Mouse (Mus musculus) erythroblast, embryonic 14.5 days (primary cell): Measurements from ENCODE around the gene Rap1gap2. TPM values are rescaled to one million over a fixed set of nuclear protein-coding genes. Genes with fewer than 3 reads are reported as not detected.

Experiments used
- H3K27me3 ChIP-seq: 2 replicates; pipeline ENCODE4 v1.6.1; 2012; ENCODE audit warnings: inconsistent platforms; ENCODE audit not compliant: control insufficient read depth
- H3K36me3 ChIP-seq: 2 replicates; pipeline ENCODE4 v1.6.1; 2012; ENCODE audit warnings: mild to moderate bottlenecking, inconsistent platforms; ENCODE audit not compliant: control insufficient read depth
- H3K4me1 ChIP-seq: 2 replicates; pipeline ENCODE4 v1.6.1; 2012; ENCODE audit warnings: inconsistent platforms; ENCODE audit not compliant: control insufficient read depth
- H3K4me3 ChIP-seq: replicated peaks from 2 replicates; pipeline ENCODE3; 2012; ENCODE audit warnings: moderate library complexity, mild to moderate bottlenecking, inconsistent platforms
- H3K9me3 ChIP-seq: 2 replicates; pipeline ENCODE4 v1.6.1; 2012; ENCODE audit warnings: low read length, inconsistent platforms, mixed read lengths; ENCODE audit not compliant: control insufficient read depth
- GATA1 ChIP-seq: IDR thresholded peaks from 2 replicates; pipeline ENCODE4 v1.6.1; 2012; ENCODE audit warnings: low read length, inconsistent platforms, mixed read lengths
- TAL1 ChIP-seq: IDR thresholded peaks from 3 replicates; pipeline ENCODE4 v1.6.1; 2012; ENCODE audit warnings: low read length, inconsistent platforms, mixed read lengths
- polyA plus RNA-seq: library from polyadenylated mRNA; stranded (reverse); fragments of >175 nt; gene quantifications from 2 replicates; pipeline ENCODE4 v1.2.3, GENCODE M21; 2012

The Rap1gap2 gene
- polyA plus RNA-seq, 1 experiment, result 0.03 TPM

DNA sequence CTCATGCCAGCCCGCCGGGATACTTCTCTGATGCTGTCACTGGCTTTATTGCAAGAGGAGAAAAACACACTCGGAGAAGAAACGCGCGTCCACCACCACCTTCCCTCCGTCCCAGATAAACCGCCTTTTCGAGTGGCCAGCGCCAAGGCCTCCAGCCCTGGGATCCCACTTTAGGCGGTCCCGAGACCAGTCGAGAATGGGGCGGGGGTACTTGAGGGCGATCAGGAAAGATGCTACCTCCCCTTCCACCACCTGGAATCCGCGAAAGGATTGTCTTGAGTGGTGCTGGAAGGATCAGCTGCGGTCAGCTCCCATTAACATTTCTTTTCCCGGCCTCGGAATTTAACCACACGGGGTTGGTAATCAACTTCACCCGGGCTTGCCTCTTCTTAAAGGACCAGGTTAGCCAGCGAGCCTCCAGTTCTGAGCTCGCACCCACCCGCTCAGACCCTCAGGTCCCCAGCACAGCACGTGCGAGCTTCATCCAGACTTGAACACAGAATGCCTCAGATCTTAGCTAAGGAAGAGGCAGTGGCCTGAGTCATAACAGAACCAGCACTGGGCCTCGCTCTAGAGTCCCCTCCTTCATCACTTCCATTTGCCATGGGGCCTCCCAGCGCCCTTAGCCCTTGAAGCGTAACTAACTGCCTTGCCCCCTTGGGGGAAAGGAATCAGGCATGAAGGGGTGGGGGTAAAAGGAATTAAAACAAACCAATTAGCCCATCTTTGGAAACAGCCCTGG lies 87.3 kb downstream of the Rap1gap2 start:
- TF ChIP-seq GATA1, result no peak
- H3K9me3 ChIP-seq, result no peaks in the 10 kb centered on the region; the same call in 1 of the 2 replicates
- peaks cover 8% of the 10 kb centered on the region for H3K4me1 ChIP-seq
- peaks cover 74% of the 10 kb centered on the region for H3K27me3 ChIP-seq
- H3K36me3 ChIP-seq, result no peaks in the 10 kb centered on the region
- no peak overlapping the region for H3K4me3 ChIP-seq

GRCm38 (mm10) chr11:74522487-74523209 lies 88.1 kb downstream of the Rap1gap2 start:
- H3K27me3 ChIP-seq, result peaks cover 74% of the 10 kb centered on the region
- peaks cover 8% of the 10 kb centered on the region for H3K4me1 ChIP-seq
- no peaks in the 10 kb centered on the region for H3K36me3 ChIP-seq
- H3K9me3 ChIP-seq, result no peaks in the 10 kb centered on the region; the same call in 1 of the 2 replicates
- TF ChIP-seq GATA1 (no peak), TAL1 (no peak)
- peak overlapping the region; percentile 49 for H3K4me3 ChIP-seq

- peaks cover 73% of the 10 kb centered on the region for H3K27me3 ChIP-seq
Measured at GRCm38 (mm10) chr11:74521981-74522486, 88.7 kb downstream of the Rap1gap2 start.

GRCm38 (mm10) chr11:74520201-74520600 lies 90.5 kb downstream of the Rap1gap2 start:
- Histone ChIP-seq H3K36me3 (no peaks in the 10 kb centered on the region), H3K27me3 (peaks cover 60% of the 10 kb centered on the region), H3K4me1 (peaks cover 5% of the 10 kb centered on the region), H3K9me3 (no peaks in the 10 kb centered on the region; the same call in 1 of the 2 replicates), H3K4me3 (no peak overlapping the region)
- no peak; the same call in 2 of the 3 replicates for TF ChIP-seq TAL1
- no peak for TF ChIP-seq GATA1

More at GRCm38 (mm10) chr11:74521981-74522486, 88.7 kb downstream of the Rap1gap2 start:
- Histone ChIP-seq H3K36me3 (no peaks in the 10 kb centered on the region), H3K4me1 (peaks cover 8% of the 10 kb centered on the region), H3K4me3 (peak overlapping the region; percentile 49), H3K9me3 (no peaks in the 10 kb centered on the region; the same call in 1 of the 2 replicates)
- TF ChIP-seq TAL1 (no peak), GATA1 (no peak)

DNA sequence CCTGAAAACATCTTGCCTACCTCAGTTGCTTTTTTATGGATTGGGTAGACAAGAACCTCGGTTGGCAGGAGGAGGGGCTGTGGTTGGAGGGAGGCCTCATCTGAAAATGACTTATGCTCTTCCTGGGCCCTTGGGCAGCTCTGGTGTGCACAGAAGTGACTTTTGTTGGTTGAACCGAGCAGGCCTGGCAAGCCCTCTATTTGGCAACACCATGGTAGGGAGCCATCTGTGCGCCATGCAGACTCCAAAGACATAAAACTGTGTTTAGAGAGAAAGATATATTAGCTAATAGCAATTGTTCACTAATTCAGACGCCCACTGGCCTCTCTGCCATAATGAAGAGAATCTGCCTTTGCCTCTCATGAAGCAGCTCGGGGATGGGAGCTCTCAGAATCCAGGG lies 94.6 kb downstream of the Rap1gap2 start:
- H3K9me3 ChIP-seq, result no peaks in the 10 kb centered on the region
- no peak for TF ChIP-seq TAL1
- no peak for TF ChIP-seq GATA1
- H3K4me3 ChIP-seq, result no peak overlapping the region
- peaks cover 19% of the 10 kb centered on the region for H3K27me3 ChIP-seq
- H3K4me1 ChIP-seq, result no peaks in the 10 kb centered on the region
- H3K36me3 ChIP-seq, result no peaks in the 10 kb centered on the region

DNA sequence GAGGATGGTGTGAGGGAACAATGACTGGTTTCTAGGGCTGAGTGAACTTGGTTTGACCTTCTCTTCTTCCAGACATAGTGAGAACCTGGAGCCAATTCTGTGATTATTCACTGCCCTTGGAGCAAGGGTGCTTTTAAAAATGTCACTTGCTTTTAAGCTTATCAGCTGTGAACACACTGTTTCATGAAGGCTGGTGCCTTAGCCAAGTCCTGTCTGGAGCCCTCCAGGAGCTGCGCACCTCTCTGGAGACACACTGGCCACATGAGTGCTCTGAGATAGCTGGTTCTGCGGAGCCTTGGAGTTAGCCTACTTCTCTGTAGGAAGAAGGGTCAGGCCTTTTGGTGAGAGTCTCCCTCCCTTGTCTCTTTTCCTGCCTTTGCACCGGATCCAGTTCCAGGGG lies 95.7 kb downstream of the Rap1gap2 start:
- Histone ChIP-seq H3K4me1 (no peaks in the 10 kb centered on the region), H3K9me3 (no peaks in the 10 kb centered on the region), H3K27me3 (peaks cover 8% of the 10 kb centered on the region), H3K4me3 (no peak overlapping the region), H3K36me3 (no peaks in the 10 kb centered on the region)
- TF ChIP-seq TAL1 (no peak), GATA1 (no peak)

- no peaks in the 10 kb centered on the region for H3K9me3 ChIP-seq
- no peak overlapping the region for H3K4me3 ChIP-seq
- TF ChIP-seq GATA1 (no peak), TAL1 (no peak)
- no peaks in the 10 kb centered on the region for H3K27me3 ChIP-seq
- no peaks in the 10 kb centered on the region for H3K36me3 ChIP-seq
- no peaks in the 10 kb centered on the region for H3K4me1 ChIP-seq
Measured at GRCm38 (mm10) chr11:74512595-74512994, 98.1 kb downstream of the Rap1gap2 start.

- Histone ChIP-seq H3K4me3 (no peak overlapping the region), H3K4me1 (no peaks in the 10 kb centered on the region), H3K27me3 (no peaks in the 10 kb centered on the region), H3K9me3 (no peaks in the 10 kb centered on the region), H3K36me3 (no peaks in the 10 kb centered on the region)
- no peak for TF ChIP-seq GATA1
Measured at GRCm38 (mm10) chr11:74506275-74506674, 104.4 kb downstream of the Rap1gap2 start.

DNA sequence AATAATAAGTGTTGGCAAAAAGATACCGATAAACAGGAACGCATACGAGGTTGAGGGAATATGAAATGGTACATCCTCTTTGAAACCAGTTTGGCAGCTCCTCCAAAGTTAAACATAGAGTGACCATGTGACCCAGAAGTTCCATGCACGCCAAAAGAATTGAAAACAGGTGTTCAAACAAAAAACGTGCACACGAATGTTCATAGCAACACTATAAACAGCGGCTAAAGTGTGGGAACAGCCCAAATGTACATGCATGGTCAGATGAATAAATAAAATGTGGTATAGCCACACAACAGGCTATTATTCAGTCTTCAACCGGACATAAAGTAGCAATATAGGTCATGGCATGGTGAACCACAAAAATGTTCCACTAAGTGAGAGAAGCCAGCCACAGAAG lies 108.2 kb downstream of the Rap1gap2 start:
- no peaks in the 10 kb centered on the region for H3K27me3 ChIP-seq
- no peak overlapping the region for H3K4me3 ChIP-seq
- no peaks in the 10 kb centered on the region for H3K9me3 ChIP-seq
- H3K36me3 ChIP-seq, result no peaks in the 10 kb centered on the region
- no peaks in the 10 kb centered on the region for H3K4me1 ChIP-seq
- no peak for TF ChIP-seq GATA1
